Mouse (Mus musculus): Measurements from ENCODE around the gene Ropn1.
"Not testable (repeated sequence)": the region's sequence is repeated elsewhere in the genome, so short reads cannot be mapped to it uniquely, and the experiment has no call there.

Gene Ropn1

DNA sequence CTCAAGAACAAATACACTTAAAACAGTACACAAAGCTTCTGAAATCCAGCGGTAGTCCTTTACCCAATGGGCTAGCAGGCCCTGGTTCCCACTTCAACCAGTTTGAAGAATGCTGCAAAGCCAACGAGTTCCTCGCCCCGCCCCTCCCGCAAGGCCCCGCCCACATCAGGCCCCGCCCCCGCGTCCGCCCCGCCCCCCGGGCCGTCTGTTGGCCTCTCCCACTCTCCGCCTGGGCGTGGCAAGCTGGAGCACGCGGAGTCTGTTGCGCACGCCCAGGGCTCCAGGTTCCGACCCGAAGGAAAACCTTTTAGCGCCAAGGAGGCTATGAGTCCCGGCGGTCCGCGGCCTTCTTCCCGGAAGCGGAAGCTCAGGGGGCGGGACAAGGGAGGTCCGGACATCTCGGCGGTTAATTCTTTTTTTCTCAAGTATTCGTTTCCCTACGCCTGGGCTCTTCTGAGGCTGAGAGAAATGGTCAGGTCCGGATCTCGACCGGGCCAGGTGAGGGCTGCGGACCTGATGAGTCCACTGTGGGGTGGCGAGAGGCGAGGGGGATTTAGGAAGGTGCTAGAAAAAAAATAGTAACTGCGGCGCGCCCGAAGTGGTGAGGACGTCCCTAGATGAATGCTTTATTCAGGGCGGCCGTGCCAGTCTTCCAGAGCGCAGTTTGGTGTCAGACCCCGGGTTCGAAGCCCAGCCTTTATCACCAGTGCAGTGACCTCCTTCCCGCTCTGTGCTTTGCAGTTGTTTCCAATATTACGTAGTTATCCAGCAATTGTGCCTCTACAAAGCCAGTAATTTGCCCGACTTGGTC, 40.8 kb downstream of the Ropn1 start, which contains the start of gene Ccdc14:
Ccdc14 (plus strand) TSS at position 283 of the 811 bp plus-strand sequence.
- in situ Hi-C loops (cut with MboI), result no loop called here

DNA sequence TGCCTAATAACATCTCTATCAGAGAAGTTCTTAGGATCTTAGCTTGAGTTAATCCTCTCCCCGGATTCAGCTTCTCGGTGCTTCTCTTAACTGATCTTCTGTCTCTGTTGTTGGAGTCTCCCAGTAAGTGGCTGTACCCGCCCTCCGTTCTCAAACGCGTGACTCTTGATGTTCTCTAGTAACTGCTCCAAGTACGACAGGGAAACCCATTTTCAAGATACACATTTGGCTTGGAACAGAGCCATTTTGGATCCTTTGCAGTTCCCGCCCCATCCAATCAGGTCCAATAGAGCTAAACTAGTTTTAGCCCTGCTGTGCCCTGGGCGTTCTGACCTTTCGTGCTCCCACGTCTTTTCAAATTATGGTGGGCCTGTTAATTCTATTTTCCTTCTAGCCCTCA, 41.4 kb downstream of the Ropn1 start:
- in situ Hi-C loops (cut with MboI), result no loop called here

DNA sequence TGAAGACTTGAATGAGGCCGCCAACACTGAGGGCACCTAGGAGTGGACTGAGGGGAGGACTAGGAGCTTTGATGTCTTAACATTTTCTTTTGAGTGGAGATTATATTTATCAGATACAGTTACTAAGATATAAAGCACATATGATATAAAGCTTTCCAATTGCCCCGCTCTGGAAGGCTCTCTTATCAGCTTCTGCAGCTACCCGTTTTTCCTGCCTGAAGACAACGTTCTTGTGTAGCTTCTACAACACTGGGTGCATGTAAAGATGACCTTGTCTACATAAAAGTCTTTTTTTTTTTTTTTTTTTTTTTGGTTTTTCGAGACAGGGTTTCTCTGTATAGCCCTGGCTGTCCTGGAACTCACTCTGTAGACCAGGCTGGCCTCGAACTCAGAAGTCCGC, 44.8 kb downstream of the Ropn1 start:
- in situ Hi-C loops (cut with MboI), result no loop called here

- in situ Hi-C loops (cut with MboI), result not testable (repeated sequence)
Measured at GRCm38 (mm10) chr16:34698721-34699120, 49.0 kb downstream of the Ropn1 start.

GRCm38 (mm10) chr16:34700165-34700827, 50.6 kb downstream of the Ropn1 start:
- in situ Hi-C loops (cut with MboI), result no loop called here

- in situ Hi-C loops (cut with MboI), result no loop called here
Measured at GRCm38 (mm10) chr16:34700828-34701216, 51.1 kb downstream of the Ropn1 start.

DNA sequence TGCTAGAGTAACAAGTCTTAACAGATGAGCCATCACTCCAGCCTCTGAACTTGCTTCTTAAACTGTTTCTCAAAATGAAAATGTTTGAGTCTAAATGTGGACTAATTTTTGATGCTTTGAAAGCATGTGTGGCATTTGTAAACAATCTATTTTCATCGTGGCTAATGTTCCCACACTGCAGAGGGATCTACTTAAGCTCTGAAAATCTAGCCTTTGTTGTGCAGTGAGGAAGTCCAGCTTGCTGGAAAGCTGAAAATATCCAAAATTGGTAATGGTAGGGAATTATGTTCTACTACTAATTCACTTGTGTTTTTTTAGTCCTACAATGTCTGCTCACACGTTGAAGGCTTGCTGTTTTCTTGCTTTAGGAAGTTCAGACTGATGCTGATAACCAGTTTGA, 56.3 kb downstream of the Ropn1 start:
- in situ Hi-C loops (cut with MboI), result no loop called here

- in situ Hi-C loops (cut with MboI), result no loop called here
Measured at GRCm38 (mm10) chr16:34706487-34706946, 56.8 kb downstream of the Ropn1 start.

GRCm38 (mm10) chr16:34711481-34711880, 61.8 kb downstream of the Ropn1 start:
- in situ Hi-C loops (cut with MboI), result no loop called here

GRCm38 (mm10) chr16:34725156-34725555, 75.4 kb downstream of the Ropn1 start:
- in situ Hi-C loops (cut with MboI), result no loop called here

Data from mature B cell (primary cell).